Mouse (Mus musculus): Measurements from ENCODE around the gene Muc5b.

Gene Muc5b

GRCm38 (mm10) chr7:141902791-141903190 is 63.9 kb downstream of the Muc5b start:
- DNase-seq, result no peak

GRCm38 (mm10) chr7:141908591-141908990 is 69.7 kb downstream of the Muc5b start:
- DNase-seq, result no peak

GRCm38 (mm10) chr7:141911305-141911704 is 72.4 kb downstream of the Muc5b start:
- DNase-seq, result no peak

- no peak for DNase-seq
These were observed 79.5 kb downstream of the Muc5b start, which contains the start of gene Tollip for GRCm38 (mm10) chr7:141918407-141918806. Tollip (minus strand) TSS chr7:141918507.
